Mouse (Mus musculus): ENCODE results near the gene Churc1. TPM values are rescaled to one million over a fixed set of nuclear protein-coding genes. Genes with fewer than 3 reads are reported as not detected.

Gene Churc1
- 224 and 228 TPM in 2 replicates for polyA plus RNA-seq (2014; fragmentation: Nextera tagmentation; extraction: Ambion mirVana)

DNA sequence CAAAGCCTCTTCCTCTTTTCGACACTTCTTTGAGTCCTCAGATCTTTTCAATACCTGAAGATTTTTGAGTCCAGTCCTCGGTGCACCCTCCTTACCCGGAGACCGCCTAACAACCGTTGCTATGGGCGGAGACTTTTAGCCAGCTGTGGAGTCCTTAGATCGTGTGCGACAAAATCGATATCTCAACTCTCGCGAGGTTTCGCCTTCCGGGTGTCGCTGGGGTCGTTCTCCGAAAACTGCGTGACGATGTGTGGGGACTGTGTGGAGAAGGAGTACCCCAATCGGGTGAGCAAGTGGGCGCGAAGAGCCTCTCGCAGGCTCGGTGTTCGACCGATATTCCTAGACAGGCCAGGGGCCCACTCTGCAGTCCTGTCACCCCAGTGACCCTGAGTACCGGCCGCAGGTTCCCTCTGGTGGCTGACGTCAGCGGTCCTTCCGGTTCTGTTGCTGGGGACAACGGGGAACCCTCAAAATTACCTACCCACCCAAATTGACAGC, at the start of gene Churc1, which contains the start of gene Fntb:
Gene Churc1, plus strand, starts transcription at position 185 of the 498 bp plus-strand sequence.
Gene Fntb, plus strand, starts transcription at position 236 of the 498 bp plus-strand sequence.
- Histone ChIP-seq H3K4me1 (ENCODE audit: control insufficient read depth in 2 of 2, insufficient read depth in 2 of 2, low read length in 2 of 2) (peaks cover 6 to 8% of the 10 kb centered on the region in 2 experiments; a peak in 3 of 4 replicates), H3K9me3 (ENCODE audit: control insufficient read depth, low read length) (no peaks in the 10 kb centered on the region), H3K27ac (replicated peaks in 1 of 2; ENCODE audit: control insufficient read depth in 1 of 2, insufficient read depth in 1 of 2, low read depth in 2 of 2, low read length in 2 of 2) (peak within 1 kb of the TSS; percentile 78 to 87), H3K27me3 (ENCODE audit: control insufficient read depth, insufficient read depth, low read length) (no peaks in the 10 kb centered on the region), H3K36me3 (ENCODE audit: control insufficient read depth, insufficient read depth, low read length) (no peaks in the 10 kb centered on the region), H3K4me2 (ENCODE audit: low read length) (peak within 1 kb of the TSS; percentile 77), H3K4me3 (ENCODE audit: control insufficient read depth in 1 of 2, insufficient read depth in 1 of 2, low read depth in 1 of 2, low read length in 2 of 2) (peak within 1 kb of the TSS; percentile 54 to 86), H3K9ac (ENCODE audit: low read length) (peak within 1 kb of the TSS; percentile 77)
- under 1% methylated on average over 31 of the region's 31 CpGs for WGBS
- peak; percentile 89 for ATAC-seq (ENCODE audit: insufficient number of reproducible peaks, insufficient read depth, low FRiP score, low read depth)

DNA sequence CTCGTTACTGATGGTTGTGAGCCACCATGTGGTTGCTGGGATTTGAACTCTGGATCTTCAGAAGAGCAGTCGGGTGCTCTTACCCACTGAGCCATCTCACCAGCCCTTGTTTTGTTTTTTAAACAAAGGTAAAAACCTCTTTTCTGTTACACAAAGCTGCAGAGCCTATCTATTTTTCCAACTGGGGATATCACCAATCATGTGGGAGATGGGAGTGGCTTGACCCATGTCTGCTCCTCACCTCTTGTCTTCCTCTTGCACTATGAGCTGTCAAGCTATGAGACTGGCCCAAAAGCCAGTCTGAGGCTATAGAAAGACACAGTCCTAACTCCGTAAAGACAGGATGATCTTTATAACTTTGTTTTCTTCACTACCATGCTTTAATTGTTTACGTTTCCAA, 47.0 kb upstream of the Churc1 start:
- ATAC-seq (ENCODE audit: insufficient number of reproducible peaks, insufficient read depth, low FRiP score, low read depth) = no peak
- no peaks in the 10 kb centered on the region for H3K9me3 ChIP-seq (ENCODE audit: control insufficient read depth, low read length)
- H3K4me3 ChIP-seq (ENCODE audit: control insufficient read depth in 1 of 2, insufficient read depth in 1 of 2, low read depth in 1 of 2, low read length in 2 of 2) = no peak overlapping the region
- 82% methylated on average over 4 of the region's 4 CpGs for WGBS
- H3K27me3 ChIP-seq (ENCODE audit: control insufficient read depth, insufficient read depth, low read length) = no peaks in the 10 kb centered on the region
- H3K9ac ChIP-seq (ENCODE audit: low read length) = no peak overlapping the region
- no peak overlapping the region for H3K27ac ChIP-seq (replicated peaks in 1 of 2; ENCODE audit: control insufficient read depth in 1 of 2, insufficient read depth in 1 of 2, low read depth in 2 of 2, low read length in 2 of 2)
- H3K4me2 ChIP-seq (ENCODE audit: low read length) = no peak overlapping the region
- H3K36me3 ChIP-seq (ENCODE audit: control insufficient read depth, insufficient read depth, low read length) = no peaks in the 10 kb centered on the region
- H3K4me1 ChIP-seq (ENCODE audit: control insufficient read depth in 2 of 2, insufficient read depth in 2 of 2, low read length in 2 of 2) = peaks cover 2 to 5% of the 10 kb centered on the region in 2 experiments; a peak in 2 of 4 replicates

DNA sequence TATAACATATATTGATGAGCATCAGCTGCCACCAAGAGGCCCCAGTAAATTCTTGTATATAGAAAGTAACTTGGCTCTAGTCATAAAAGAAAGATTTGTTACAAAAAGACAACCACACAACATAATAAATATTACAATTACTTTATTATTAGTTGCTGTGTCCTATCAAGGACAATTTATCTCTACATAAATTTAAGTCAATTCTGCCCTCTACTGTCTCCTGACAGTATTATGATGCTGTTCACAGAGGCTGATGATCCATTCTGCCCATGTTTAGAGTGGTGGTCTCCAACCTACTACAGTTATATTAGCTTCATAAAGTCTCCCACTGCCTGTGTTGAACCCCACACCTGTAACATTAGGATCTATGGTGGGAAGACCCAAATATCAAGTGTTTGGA, 44.8 kb upstream of the Churc1 start:
- H3K4me1 ChIP-seq (ENCODE audit: control insufficient read depth in 2 of 2, insufficient read depth in 2 of 2, low read length in 2 of 2) = peaks cover 2 to 5% of the 10 kb centered on the region in 2 experiments; a peak in 2 of 4 replicates
- H3K4me2 ChIP-seq (ENCODE audit: low read length) = no peak overlapping the region
- no peak for ATAC-seq (ENCODE audit: insufficient number of reproducible peaks, insufficient read depth, low FRiP score, low read depth)
- H3K27me3 ChIP-seq (ENCODE audit: control insufficient read depth, insufficient read depth, low read length) = no peaks in the 10 kb centered on the region
- H3K27ac ChIP-seq (replicated peaks in 1 of 2; ENCODE audit: control insufficient read depth in 1 of 2, insufficient read depth in 1 of 2, low read depth in 2 of 2, low read length in 2 of 2) = no peak overlapping the region
- no peak overlapping the region for H3K4me3 ChIP-seq (ENCODE audit: control insufficient read depth in 1 of 2, insufficient read depth in 1 of 2, low read depth in 1 of 2, low read length in 2 of 2)
- H3K9ac ChIP-seq (ENCODE audit: low read length) = no peak overlapping the region
- no peaks in the 10 kb centered on the region for H3K36me3 ChIP-seq (ENCODE audit: control insufficient read depth, insufficient read depth, low read length)
- no peaks in the 10 kb centered on the region for H3K9me3 ChIP-seq (ENCODE audit: control insufficient read depth, low read length)

DNA sequence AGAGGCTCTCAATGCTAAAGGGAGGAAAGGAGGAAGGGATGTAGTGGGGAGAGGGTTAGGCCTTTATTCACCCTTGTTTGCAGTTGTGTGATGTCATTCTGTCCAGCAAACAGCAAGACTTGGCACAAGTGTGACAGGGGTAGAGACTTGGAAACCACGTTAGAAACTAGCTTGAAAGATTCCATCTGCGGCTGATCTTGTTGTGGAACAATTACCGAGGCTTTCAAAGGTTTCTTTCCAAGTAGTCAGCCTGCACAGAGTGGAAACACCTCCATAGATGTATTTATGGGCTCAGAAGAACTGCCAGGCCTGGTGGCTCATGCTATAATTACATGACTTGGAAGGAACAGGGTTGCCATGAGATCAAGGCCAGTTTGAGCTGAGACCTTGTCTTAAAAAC, 43.3 kb upstream of the Churc1 start:
- ATAC-seq (ENCODE audit: insufficient number of reproducible peaks, insufficient read depth, low FRiP score, low read depth) = no peak
- H3K36me3 ChIP-seq (ENCODE audit: control insufficient read depth, insufficient read depth, low read length) = no peaks in the 10 kb centered on the region
- no peaks in the 10 kb centered on the region for H3K9me3 ChIP-seq (ENCODE audit: control insufficient read depth, low read length)
- no peak overlapping the region for H3K4me3 ChIP-seq (ENCODE audit: control insufficient read depth in 1 of 2, insufficient read depth in 1 of 2, low read depth in 1 of 2, low read length in 2 of 2)
- WGBS = 70% methylated on average over 3 of the region's 3 CpGs
- H3K27me3 ChIP-seq (ENCODE audit: control insufficient read depth, insufficient read depth, low read length) = no peaks in the 10 kb centered on the region
- H3K9ac ChIP-seq (ENCODE audit: low read length) = no peak overlapping the region
- no peak overlapping the region for H3K4me2 ChIP-seq (ENCODE audit: low read length)
- peaks cover 2 to 5% of the 10 kb centered on the region in 2 experiments; a peak in 2 of 4 replicates for H3K4me1 ChIP-seq (ENCODE audit: control insufficient read depth in 2 of 2, insufficient read depth in 2 of 2, low read length in 2 of 2)
- H3K27ac ChIP-seq (replicated peaks in 1 of 2; ENCODE audit: control insufficient read depth in 1 of 2, insufficient read depth in 1 of 2, low read depth in 2 of 2, low read length in 2 of 2) = no peak overlapping the region

DNA sequence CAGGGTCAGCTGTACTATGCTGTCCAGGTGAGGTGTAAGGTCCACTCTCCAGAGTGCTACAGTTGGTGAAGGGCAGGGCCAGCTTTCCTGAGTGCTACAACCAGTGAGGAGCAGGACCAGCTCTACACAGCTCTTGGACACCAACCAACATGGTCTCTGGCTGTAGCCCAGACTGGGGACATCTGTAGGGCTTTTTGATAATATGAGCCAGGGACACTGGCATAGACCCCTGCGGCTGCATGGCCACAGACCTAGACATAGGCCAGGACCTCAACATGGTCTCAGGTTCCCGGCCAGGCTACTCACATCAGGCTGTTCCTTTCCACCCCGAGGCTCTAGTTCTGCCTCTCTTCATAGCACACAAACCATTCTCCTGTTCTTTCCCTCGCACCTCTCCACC, 37.4 kb upstream of the Churc1 start:
- Histone ChIP-seq H3K27me3 (ENCODE audit: control insufficient read depth, insufficient read depth, low read length) (no peaks in the 10 kb centered on the region), H3K9ac (ENCODE audit: low read length) (no peak overlapping the region), H3K27ac (replicated peaks in 1 of 2; ENCODE audit: control insufficient read depth in 1 of 2, insufficient read depth in 1 of 2, low read depth in 2 of 2, low read length in 2 of 2) (no peak overlapping the region), H3K9me3 (ENCODE audit: control insufficient read depth, low read length) (0 out of 2 replicates have a peak, but pooled peaks cover 3% of the 10 kb centered on the region), H3K4me2 (ENCODE audit: low read length) (no peak overlapping the region), H3K4me3 (ENCODE audit: control insufficient read depth in 1 of 2, insufficient read depth in 1 of 2, low read depth in 1 of 2, low read length in 2 of 2) (no peak overlapping the region), H3K36me3 (ENCODE audit: control insufficient read depth, insufficient read depth, low read length) (no peaks in the 10 kb centered on the region), H3K4me1 (ENCODE audit: control insufficient read depth in 2 of 2, insufficient read depth in 2 of 2, low read length in 2 of 2) (no peaks in the 10 kb centered on the region)
- ATAC-seq (ENCODE audit: insufficient number of reproducible peaks, insufficient read depth, low FRiP score, low read depth) = no peak
- 85% methylated on average over 4 of the region's 4 CpGs for WGBS

DNA sequence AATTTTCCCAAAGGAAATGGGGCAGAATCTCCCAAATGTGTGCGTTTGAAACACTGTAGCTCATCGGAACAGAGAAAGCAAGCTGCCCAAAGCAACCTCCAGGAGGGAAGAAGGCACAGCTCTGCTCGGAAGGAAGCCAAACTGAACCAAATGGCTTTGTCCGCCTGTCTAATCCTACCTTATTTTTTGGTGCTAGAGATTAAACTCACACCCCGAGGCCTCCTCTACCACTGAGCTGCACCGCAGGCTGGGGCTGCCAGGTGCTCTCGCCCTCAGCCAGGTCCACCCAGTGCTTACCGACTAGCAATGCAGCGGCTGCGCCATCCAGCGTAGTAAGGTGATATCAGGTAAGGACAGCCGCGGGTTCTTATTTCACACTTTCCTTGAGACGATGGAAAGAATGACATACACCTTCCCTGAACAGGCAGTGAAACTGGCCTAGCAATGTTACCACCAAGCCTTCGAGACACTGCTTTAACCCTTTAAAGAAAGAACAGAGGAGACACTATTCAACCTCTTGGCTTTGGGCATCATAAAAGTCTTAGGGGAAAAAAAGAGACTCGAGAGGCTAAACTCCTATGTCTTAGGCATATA, 14.4 kb upstream of the Churc1 start:
- H3K27ac ChIP-seq (replicated peaks in 1 of 2; ENCODE audit: control insufficient read depth in 1 of 2, insufficient read depth in 1 of 2, low read depth in 2 of 2, low read length in 2 of 2) = no peak overlapping the region
- H3K36me3 ChIP-seq (ENCODE audit: control insufficient read depth, insufficient read depth, low read length) = no peaks in the 10 kb centered on the region
- no peak for ATAC-seq (ENCODE audit: insufficient number of reproducible peaks, insufficient read depth, low FRiP score, low read depth)
- H3K4me1 ChIP-seq (ENCODE audit: control insufficient read depth in 2 of 2, insufficient read depth in 2 of 2, low read length in 2 of 2) = no peaks in the 10 kb centered on the region
- H3K4me3 ChIP-seq (ENCODE audit: control insufficient read depth in 1 of 2, insufficient read depth in 1 of 2, low read depth in 1 of 2, low read length in 2 of 2) = no peak overlapping the region
- H3K4me2 ChIP-seq (ENCODE audit: low read length) = no peak overlapping the region
- 74% methylated on average over 16 of the region's 16 CpGs for WGBS
- H3K27me3 ChIP-seq (ENCODE audit: control insufficient read depth, insufficient read depth, low read length) = no peaks in the 10 kb centered on the region
- H3K9ac ChIP-seq (ENCODE audit: low read length) = no peak overlapping the region
- H3K9me3 ChIP-seq (ENCODE audit: control insufficient read depth, low read length) = no peaks in the 10 kb centered on the region

DNA sequence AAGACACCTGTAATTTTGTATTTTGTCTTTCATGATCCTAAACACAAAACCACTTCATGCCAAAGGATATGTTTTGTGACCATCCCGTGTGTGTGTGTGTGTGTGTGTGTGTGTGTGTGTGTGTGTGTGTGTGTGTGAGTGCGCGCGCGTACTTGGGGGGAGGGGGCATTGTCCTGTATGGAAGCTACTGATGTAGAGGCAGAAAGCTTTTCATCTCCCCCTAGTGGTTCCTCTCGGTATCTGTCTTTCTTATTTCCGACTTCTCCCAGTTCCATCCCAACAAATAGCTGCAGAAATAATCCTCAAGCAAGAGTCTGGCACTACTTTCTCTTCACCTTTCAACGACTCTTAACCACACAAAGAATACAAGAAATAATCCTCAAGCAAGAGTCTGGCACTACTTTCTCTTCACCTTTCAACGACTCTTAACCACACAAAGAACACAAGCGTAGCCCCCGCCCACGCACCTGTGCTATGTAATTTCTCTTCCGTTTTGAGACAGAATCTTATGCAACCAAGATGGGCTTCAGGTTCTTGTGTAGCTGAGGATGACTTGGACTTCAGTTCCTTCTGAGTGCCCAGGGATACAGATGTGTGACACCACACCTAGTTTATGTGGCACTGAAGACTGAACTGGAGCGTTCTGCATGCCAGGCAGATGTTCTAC, 12.6 kb upstream of the Churc1 start:
- WGBS = 47% methylated on average over 14 of the region's 14 CpGs
- no peak overlapping the region for H3K4me2 ChIP-seq (ENCODE audit: low read length)
- ATAC-seq (ENCODE audit: insufficient number of reproducible peaks, insufficient read depth, low FRiP score, low read depth) = no peak
- H3K27ac ChIP-seq (replicated peaks in 1 of 2; ENCODE audit: control insufficient read depth in 1 of 2, insufficient read depth in 1 of 2, low read depth in 2 of 2, low read length in 2 of 2) = no peak overlapping the region
- H3K27me3 ChIP-seq (ENCODE audit: control insufficient read depth, insufficient read depth, low read length) = no peaks in the 10 kb centered on the region
- H3K36me3 ChIP-seq (ENCODE audit: control insufficient read depth, insufficient read depth, low read length) = no peaks in the 10 kb centered on the region
- H3K4me1 ChIP-seq (ENCODE audit: control insufficient read depth in 2 of 2, insufficient read depth in 2 of 2, low read length in 2 of 2) = no peaks in the 10 kb centered on the region
- no peak overlapping the region for H3K4me3 ChIP-seq (ENCODE audit: control insufficient read depth in 1 of 2, insufficient read depth in 1 of 2, low read depth in 1 of 2, low read length in 2 of 2)
- no peak overlapping the region for H3K9ac ChIP-seq (ENCODE audit: low read length)
- H3K9me3 ChIP-seq (ENCODE audit: control insufficient read depth, low read length) = no peaks in the 10 kb centered on the region

All from heart, embryonic 14.5 days (tissue).